Mouse (Mus musculus): ENCODE data around the gene Lyzl4.

GRCm38 (mm10) chr9:121658248-121658647, 16.4 kb upstream of the Lyzl4 start:
- TF ChIP-seq CTCF (IDR thresholded peaks at IDR 0.05 in 2 of 3, conservative IDR thresholded peaks at IDR 0.05 in 1 of 3; ENCODE audit: control insufficient read depth in 1 of 3, insufficient read depth in 1 of 3, low read depth in 2 of 3, low read length in 3 of 3, poor library complexity in 1 of 3, severe bottlenecking in 1 of 3), result no peak
- no peak for TF ChIP-seq ZNF384 (IDR thresholded peaks at IDR 0.05; ENCODE audit: low read depth, low read length)
- no peak for TF ChIP-seq USF1 (IDR thresholded peaks at IDR 0.05; ENCODE audit: low read depth, low read length)
- no peak for TF ChIP-seq POLR2A (IDR thresholded peaks at IDR 0.05; ENCODE audit: control insufficient read depth in 1 of 2, insufficient read depth in 1 of 2, low read depth in 1 of 2, low read length in 2 of 2, poor library complexity in 1 of 2)
- no peak for TF ChIP-seq GABPA (IDR thresholded peaks at IDR 0.05; ENCODE audit: low read depth, low read length)
- no peak for TF ChIP-seq UBTF (IDR thresholded peaks at IDR 0.05; ENCODE audit: borderline replicate concordance, insufficient read depth, low read depth, low read length)
- TF ChIP-seq MAFK (IDR thresholded peaks at IDR 0.05; ENCODE audit: borderline replicate concordance, low read depth, low read length), result no peak
- TF ChIP-seq USF2 (IDR thresholded peaks at IDR 0.05; ENCODE audit: borderline replicate concordance in 1 of 2, insufficient read depth in 1 of 2, low read depth in 1 of 2, low read length in 2 of 2), result no peak
- TF ChIP-seq ZC3H11A (IDR thresholded peaks at IDR 0.05; ENCODE audit: low read depth, low read length), result no peak
